Mouse (Mus musculus) stomach, embryonic 16.5 days (tissue): ENCODE data around the gene Ptpru. TPM values are rescaled to one million over a fixed set of nuclear protein-coding genes. Genes with fewer than 3 reads are reported as not detected.
A peak's percentile ranks its signal among the peaks of the same experiment; 100 is the strongest.

ENCODE experiments used
- ATAC-seq: fragments of 200-750 bp; cut with Nextera tagmentation; 2 replicates; pipeline ENCODE4 v1.8.0; 2017; ENCODE audit warnings: moderate number of reproducible peaks, moderate TSS enrichment; ENCODE audit not compliant: insufficient read depth, low FRiP score
- H3K27ac ChIP-seq: fragments of 300-500 bp; sonication (generic); 2 replicates; pipeline ENCODE4 v1.5.1; 2014; ENCODE audit warnings: low read length
- H3K27me3 ChIP-seq: fragments of 300-500 bp; sonication (generic); 2 replicates; pipeline ENCODE4 v1.6.1; 2014; ENCODE audit warnings: low read length, control low read depth, mixed read lengths; ENCODE audit not compliant: control insufficient read depth, insufficient read depth
- H3K36me3 ChIP-seq: fragments of 300-500 bp; sonication (generic); 2 replicates; pipeline ENCODE4 v1.6.1; 2014; ENCODE audit warnings: low read length; ENCODE audit not compliant: control insufficient read depth, insufficient read depth
- H3K4me1 ChIP-seq: fragments of 300-500 bp; sonication (generic); 2 replicates; pipeline ENCODE4 v1.6.1; 2014; ENCODE audit warnings: low read length, control low read depth, mixed read lengths; ENCODE audit not compliant: control insufficient read depth, insufficient read depth
- H3K4me2 ChIP-seq: fragments of 300-500 bp; sonication (generic); 2 replicates; pipeline ENCODE4 v1.6.1; 2014; ENCODE audit warnings: low read depth, low read length, mixed read lengths
- H3K4me3 ChIP-seq: fragments of 300-500 bp; sonication (generic); replicated peaks from 2 replicates; pipeline ENCODE4 v1.5.1; 2014; ENCODE audit warnings: mild to moderate bottlenecking, low read length
- H3K9ac ChIP-seq: fragments of 300-500 bp; sonication (generic); 2 replicates; pipeline ENCODE4 v1.6.1; 2014; ENCODE audit warnings: low read length
- H3K9me3 ChIP-seq: fragments of 300-500 bp; sonication (generic); replicated peaks from 2 replicates; pipeline ENCODE4 v1.6.1; 2016; ENCODE audit warnings: low read length, control low read depth; ENCODE audit not compliant: control insufficient read depth
- WGBS: fragments of 180-500 bp; shearing (Covaris S2); extraction: QIAGEN DNeasy Blood & Tissue Kit; methylation state at CpG from one replicate; pipeline ENCODE4 v1.1.7; 2014; 5-methylcytosine and 5-hydroxymethylcytosine counted together
- polyA plus RNA-seq: library from polyadenylated mRNA; unstranded; fragments of >200 nt; fragmentation: Nextera tagmentation; extraction: Ambion mirVana; gene quantifications from 2 replicates; pipeline ENCODE4 v1.2.1, GENCODE M21; 2015

Gene Ptpru
- polyA plus RNA-seq, 1 experiment from 2014 or later, result 13.8 TPM

GRCm38 (mm10) chr4:131744685-131745043, 93.4 kb downstream of the Ptpru start:
- Histone ChIP-seq H3K27me3 (no peaks in the 10 kb centered on the region), H3K36me3 (no peaks in the 10 kb centered on the region), H3K9me3 (no peaks in the 10 kb centered on the region), H3K4me2 (no peak overlapping the region), H3K9ac (no peak overlapping the region), H3K27ac (peak overlapping the region; percentile 38; the same call in 1 of the 2 replicates), H3K4me1 (peaks cover 16% of the 10 kb centered on the region), H3K4me3 (no peak overlapping the region)
- no peak for ATAC-seq
- 39% methylated on average over 5 of the region's 5 CpGs for WGBS

GRCm38 (mm10) chr4:131743831-131744684, 94.0 kb downstream of the Ptpru start:
- H3K27ac ChIP-seq, result peak overlapping the region; percentile 38; the same call in 1 of the 2 replicates
- no peaks in the 10 kb centered on the region for H3K36me3 ChIP-seq
- no peaks in the 10 kb centered on the region for H3K27me3 ChIP-seq
- 6% methylated on average over 5 of the region's 5 CpGs for whole genome bisulfite sequencing
- no peak overlapping the region for H3K4me2 ChIP-seq
- H3K9me3 ChIP-seq, result no peaks in the 10 kb centered on the region
- ATAC-seq, result peak; percentile 41
- H3K9ac ChIP-seq, result no peak overlapping the region
- no peak overlapping the region for H3K4me3 ChIP-seq
- H3K4me1 ChIP-seq, result peaks cover 16% of the 10 kb centered on the region

- H3K27ac ChIP-seq, result no peak overlapping the region
- H3K9ac ChIP-seq, result no peak overlapping the region
- H3K4me1 ChIP-seq, result peaks cover 16% of the 10 kb centered on the region
- no peaks in the 10 kb centered on the region for H3K9me3 ChIP-seq
- ATAC-seq, result no peak
- H3K36me3 ChIP-seq, result no peaks in the 10 kb centered on the region
- WGBS, result 48% methylated on average over 13 of the region's 13 CpGs
- no peak overlapping the region for H3K4me3 ChIP-seq
- H3K27me3 ChIP-seq, result no peaks in the 10 kb centered on the region
- no peak overlapping the region for H3K4me2 ChIP-seq
Observed at GRCm38 (mm10) chr4:131743031-131743430, 95.1 kb downstream of the Ptpru start.

GRCm38 (mm10) chr4:131740621-131741020, 97.5 kb downstream of the Ptpru start:
- H3K27ac ChIP-seq, result no peak overlapping the region
- H3K36me3 ChIP-seq, result no peaks in the 10 kb centered on the region
- 65% methylated on average over 5 of the region's 5 CpGs for WGBS
- H3K27me3 ChIP-seq, result no peaks in the 10 kb centered on the region
- peaks cover 16% of the 10 kb centered on the region for H3K4me1 ChIP-seq
- no peak overlapping the region for H3K4me2 ChIP-seq
- no peak overlapping the region for H3K4me3 ChIP-seq
- no peak for ATAC-seq
- no peak overlapping the region for H3K9ac ChIP-seq
- H3K9me3 ChIP-seq, result no peaks in the 10 kb centered on the region

GRCm38 (mm10) chr4:131728628-131729027, 109.5 kb downstream of the Ptpru start:
- WGBS, result 33% methylated on average over 7 of the region's 7 CpGs
- no peak for ATAC-seq
- Histone ChIP-seq H3K9me3 (no peaks in the 10 kb centered on the region), H3K27ac (no peak overlapping the region), H3K36me3 (no peaks in the 10 kb centered on the region), H3K4me1 (no peaks in the 10 kb centered on the region), H3K4me3 (no peak overlapping the region), H3K9ac (no peak overlapping the region), H3K27me3 (no peaks in the 10 kb centered on the region), H3K4me2 (no peak overlapping the region)

- Histone ChIP-seq H3K4me1 (peaks cover 5% of the 10 kb centered on the region; the same call in 1 of the 2 replicates), H3K27ac (peak overlapping the region; percentile 61; the same call in 1 of the 2 replicates), H3K27me3 (no peaks in the 10 kb centered on the region), H3K9ac (no peak overlapping the region), H3K4me3 (no peak overlapping the region), H3K36me3 (no peaks in the 10 kb centered on the region), H3K4me2 (no peak overlapping the region), H3K9me3 (no peaks in the 10 kb centered on the region)
- ATAC-seq, result no peak
- 54% methylated on average over 11 of the region's 11 CpGs for WGBS
Observed at GRCm38 (mm10) chr4:131723415-131724080, 114.5 kb downstream of the Ptpru start.

GRCm38 (mm10) chr4:131722121-131722841, 115.8 kb downstream of the Ptpru start:
- H3K4me2 ChIP-seq, result no peak overlapping the region
- no peaks in the 10 kb centered on the region for H3K36me3 ChIP-seq
- H3K4me1 ChIP-seq, result peaks cover 5% of the 10 kb centered on the region; the same call in 1 of the 2 replicates
- no peak overlapping the region; the same call in 1 of the 2 replicates for H3K9ac ChIP-seq
- 22% methylated on average over 8 of the region's 8 CpGs for WGBS
- peak; percentile 83 for ATAC-seq
- H3K27me3 ChIP-seq, result no peaks in the 10 kb centered on the region
- no peak overlapping the region for H3K4me3 ChIP-seq
- no peaks in the 10 kb centered on the region for H3K9me3 ChIP-seq
- peak overlapping the region; percentile 61 for H3K27ac ChIP-seq

GRCm38 (mm10) chr4:131719151-131719550, 118.9 kb downstream of the Ptpru start:
- Histone ChIP-seq H3K4me1 (peaks cover 5% of the 10 kb centered on the region; the same call in 1 of the 2 replicates), H3K27ac (no peak overlapping the region), H3K36me3 (no peaks in the 10 kb centered on the region), H3K4me3 (no peak overlapping the region), H3K9ac (no peak overlapping the region), H3K27me3 (no peaks in the 10 kb centered on the region), H3K4me2 (no peak overlapping the region), H3K9me3 (no peaks in the 10 kb centered on the region)
- 74% methylated on average over 5 of the region's 5 CpGs for WGBS
- no peak for ATAC-seq
